Mouse (Mus musculus) G1E (cell line): ENCODE measurements at regions not wholly inside any gene's neighbourhood (a gene's known extent, or its start where the extent isn't known, plus 50 kb on each side); places are given as distances from the start of the nearest gene placed in this dataset.

Experiments
- ATAC-seq: 2 replicates; pipeline ENCODE4 v1.8.0; 2016; ENCODE audit warnings: mild to moderate bottlenecking; ENCODE audit not compliant: insufficient number of reproducible peaks, poor library complexity, low FRiP score, severe bottlenecking; ENCODE audit errors: extremely low read depth
- DNase-seq: peaks from one replicate; pipeline ENCODE4 v3.0.0; 2012; ENCODE audit warnings: low spot score
- H3K27me3 ChIP-seq: 2 replicates; pipeline ENCODE4 v1.6.1; 2012; ENCODE audit warnings: mild to moderate bottlenecking, low read length, inconsistent platforms; ENCODE audit not compliant: insufficient read depth
- H3K36me3 ChIP-seq: replicated peaks from 2 replicates; pipeline ENCODE3; 2012; ENCODE audit warnings: mild to moderate bottlenecking, inconsistent platforms
- H3K4me1 ChIP-seq: 2 replicates; pipeline ENCODE4 v1.6.1; 2012; ENCODE audit warnings: low read depth, low read length, inconsistent platforms, mixed read lengths; ENCODE audit not compliant: insufficient read depth
- H3K4me3 ChIP-seq: 2 replicates; pipeline ENCODE4 v1.5.1; 2012; ENCODE audit warnings: low read depth, mild to moderate bottlenecking, inconsistent platforms, low read length, moderate library complexity, mixed read lengths
- H3K9me3 ChIP-seq: replicated peaks from 2 replicates; pipeline ENCODE4 v1.6.1; 2012; ENCODE audit warnings: inconsistent platforms
- CTCF ChIP-seq: IDR thresholded peaks from 2 replicates; pipeline ENCODE4 v1.5.1; 2012; ENCODE audit warnings: low read depth, low read length, inconsistent platforms, mixed read lengths
- GATA1 ChIP-seq: IDR thresholded peaks from 2 replicates; pipeline ENCODE4 v1.6.1; 2012; ENCODE audit warnings: borderline replicate concordance, low read length, inconsistent platforms, mixed read lengths
- GATA2 ChIP-seq: IDR thresholded peaks from 2 replicates; pipeline ENCODE4 v1.6.1; 2012; ENCODE audit warnings: low read depth, low read length, inconsistent platforms, borderline replicate concordance
- POLR2AphosphoS5 ChIP-seq: IDR thresholded peaks from 2 replicates; pipeline ENCODE4 v1.6.1; 2012; ENCODE audit warnings: low read depth, low read length, inconsistent platforms; ENCODE audit not compliant: insufficient replicate concordance
- TAL1 ChIP-seq: conservative IDR thresholded peaks from 2 replicates; pipeline ENCODE4 v1.6.1; 2012; ENCODE audit warnings: low read depth, low read length, inconsistent platforms, mixed read lengths

DNA sequence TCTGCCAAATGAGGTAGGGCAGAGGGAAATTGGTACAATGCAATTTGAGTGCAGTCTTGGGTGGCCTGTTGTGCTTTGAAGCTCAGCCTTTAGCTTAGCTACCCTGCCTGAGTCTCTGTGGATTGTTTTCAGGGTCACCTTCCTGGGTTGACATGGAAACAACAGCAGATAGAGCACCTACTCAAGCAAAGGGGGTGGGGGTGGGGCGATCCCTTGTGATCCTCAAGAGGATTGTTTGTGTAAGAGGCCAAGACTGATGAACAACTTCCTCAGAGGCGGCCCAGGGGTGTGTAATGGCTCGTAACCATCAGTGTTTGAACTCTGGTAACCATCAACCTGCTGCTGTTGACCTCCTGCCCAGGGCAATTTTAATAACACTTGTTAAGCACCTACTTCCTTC lies 187.8 kb upstream of the Tle4 start:
- no peak overlapping the region for H3K4me3 ChIP-seq
- no peak for TF ChIP-seq GATA1
- TF ChIP-seq POLR2AphosphoS5, result no peak
- no peak for TF ChIP-seq TAL1
- no peak for TF ChIP-seq CTCF
- TF ChIP-seq GATA2, result no peak
- no peak for ATAC-seq
- no peaks in the 10 kb centered on the region for H3K36me3 ChIP-seq
- no peak for DNase-seq
- H3K27me3 ChIP-seq, result no peaks in the 10 kb centered on the region
- H3K4me1 ChIP-seq, result no peaks in the 10 kb centered on the region
- H3K9me3 ChIP-seq, result no peaks in the 10 kb centered on the region

DNA sequence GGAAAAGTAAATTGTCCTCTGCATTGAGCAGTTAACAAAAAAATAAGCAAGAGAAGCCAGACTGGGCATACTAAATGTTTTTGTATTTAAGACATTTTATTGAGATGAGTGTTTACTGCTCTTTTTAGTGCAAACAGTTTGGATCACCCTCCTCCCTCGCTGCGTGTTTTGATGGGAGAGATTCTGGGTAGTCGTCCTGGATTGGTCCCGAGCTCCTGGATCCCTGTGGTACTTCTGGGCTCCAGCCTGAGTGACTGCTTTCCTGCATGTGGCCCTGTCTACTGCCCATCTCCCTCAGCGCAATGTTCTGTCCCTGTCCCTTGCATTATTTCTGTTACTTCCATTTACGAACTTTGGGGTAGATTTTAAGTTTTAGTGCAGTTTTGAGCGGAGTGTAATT lies 179.9 kb upstream of the Tle4 start:
- H3K36me3 ChIP-seq, result no peaks in the 10 kb centered on the region
- no peaks in the 10 kb centered on the region for H3K27me3 ChIP-seq
- H3K9me3 ChIP-seq, result no peaks in the 10 kb centered on the region
- no peak overlapping the region for H3K4me3 ChIP-seq
- no peaks in the 10 kb centered on the region for H3K4me1 ChIP-seq
- TF ChIP-seq CTCF, result no peak
- no peak for TF ChIP-seq GATA1
- TF ChIP-seq POLR2AphosphoS5, result no peak
- no peak for TF ChIP-seq TAL1
- TF ChIP-seq GATA2, result no peak
- DNase-seq, result no peak
- ATAC-seq, result no peak

DNA sequence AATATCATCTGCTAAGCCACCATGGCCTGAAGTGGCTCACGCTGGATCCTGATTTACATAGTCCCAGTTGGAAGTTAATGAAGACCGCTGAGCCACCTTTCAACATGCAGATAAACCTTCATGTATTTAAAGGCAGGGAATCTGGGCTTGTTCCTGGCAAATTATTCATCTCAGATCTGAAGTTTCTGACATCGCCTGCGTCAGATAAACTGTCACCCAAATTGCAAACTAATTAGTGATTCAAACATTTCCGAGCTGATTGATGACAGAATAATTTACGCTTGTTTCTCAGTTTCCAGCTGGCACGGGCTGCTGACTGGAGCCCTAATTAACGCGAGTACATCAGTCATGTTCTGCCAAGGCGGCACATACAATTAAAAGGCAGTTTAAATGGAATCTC lies 179.3 kb upstream of the Tle4 start:
- no peaks in the 10 kb centered on the region for H3K27me3 ChIP-seq
- no peaks in the 10 kb centered on the region for H3K4me1 ChIP-seq
- no peaks in the 10 kb centered on the region for H3K9me3 ChIP-seq
- H3K36me3 ChIP-seq, result no peaks in the 10 kb centered on the region
- ATAC-seq (no peak), DNase-seq (no peak)
- TF ChIP-seq POLR2AphosphoS5, result no peak
- no peak for TF ChIP-seq TAL1
- no peak overlapping the region for H3K4me3 ChIP-seq

DNA sequence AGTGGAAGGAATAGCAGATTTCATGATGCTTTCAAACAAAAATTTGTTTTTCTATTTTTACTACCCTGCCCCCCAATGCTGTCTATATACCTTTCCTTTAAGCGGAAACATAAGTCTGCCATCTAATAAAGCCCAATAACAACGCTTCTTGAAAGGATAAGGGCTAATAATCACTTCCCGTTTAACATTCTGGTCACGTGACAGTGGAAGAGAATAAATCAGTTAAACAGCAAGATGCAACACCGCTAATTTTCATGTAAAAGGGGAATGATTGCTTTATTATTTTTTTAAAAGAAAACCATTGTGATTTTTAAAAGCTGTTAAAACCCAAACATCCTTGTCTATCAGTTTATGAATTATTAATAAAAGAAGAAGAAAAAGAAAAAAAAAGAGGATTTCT lies 178.9 kb upstream of the Tle4 start:
- no peaks in the 10 kb centered on the region for H3K9me3 ChIP-seq
- DNase-seq (no peak), ATAC-seq (no peak)
- no peaks in the 10 kb centered on the region for H3K4me1 ChIP-seq
- no peak overlapping the region for H3K4me3 ChIP-seq
- TF ChIP-seq POLR2AphosphoS5 (no peak), GATA1 (no peak), GATA2 (no peak), CTCF (no peak), TAL1 (no peak)
- no peaks in the 10 kb centered on the region for H3K27me3 ChIP-seq
- no peaks in the 10 kb centered on the region for H3K36me3 ChIP-seq

DNA sequence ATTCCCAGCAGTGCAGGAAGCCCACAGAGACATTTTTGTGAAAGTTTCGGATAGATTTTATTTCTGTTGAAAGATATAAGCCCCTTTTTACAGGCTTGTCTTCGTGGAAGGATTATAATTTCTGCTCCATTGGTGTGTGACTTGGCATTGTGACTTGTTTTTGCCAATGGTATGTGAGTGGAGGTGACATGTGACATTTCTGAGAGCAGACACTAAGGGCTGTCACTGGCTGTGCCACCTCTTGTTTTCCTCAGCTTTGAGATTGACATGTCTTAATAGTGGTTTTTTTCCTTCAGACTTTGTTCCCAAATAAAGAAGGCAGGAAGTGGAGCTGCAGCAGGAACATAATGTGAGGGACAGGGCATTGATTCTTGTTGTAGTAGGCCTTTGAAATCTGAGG lies 174.9 kb upstream of the Tle4 start:
- Histone ChIP-seq H3K36me3 (no peaks in the 10 kb centered on the region), H3K4me1 (no peaks in the 10 kb centered on the region), H3K4me3 (no peak overlapping the region), H3K9me3 (no peaks in the 10 kb centered on the region), H3K27me3 (no peaks in the 10 kb centered on the region)
- TF ChIP-seq CTCF, result no peak
- no peak for TF ChIP-seq GATA2
- no peak for TF ChIP-seq GATA1
- no peak for TF ChIP-seq TAL1
- no peak for TF ChIP-seq POLR2AphosphoS5
- no peak for DNase-seq
- ATAC-seq, result no peak

DNA sequence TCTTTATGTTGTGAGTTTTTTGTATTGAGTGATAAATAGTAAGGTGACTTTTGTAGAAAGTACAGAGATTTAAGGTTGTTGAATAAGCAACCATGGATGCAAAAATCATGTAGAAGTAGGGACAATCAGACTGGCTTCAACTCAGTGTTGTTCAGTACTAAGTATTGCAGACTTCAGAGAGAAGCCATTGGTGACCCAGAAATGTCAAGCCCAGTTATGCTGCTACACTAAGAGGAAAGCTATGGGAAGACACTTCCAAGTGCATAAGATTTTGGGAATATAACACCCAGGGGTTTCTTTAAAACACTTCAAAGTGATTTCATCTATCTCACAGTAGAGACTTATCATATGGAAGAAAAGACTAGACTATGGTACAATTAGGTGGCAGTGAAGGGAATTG lies 154.8 kb upstream of the Tle4 start:
- Histone ChIP-seq H3K4me1 (no peaks in the 10 kb centered on the region), H3K9me3 (no peaks in the 10 kb centered on the region), H3K27me3 (peaks cover 3% of the 10 kb centered on the region), H3K36me3 (no peaks in the 10 kb centered on the region), H3K4me3 (no peak overlapping the region)
- DNase-seq (no peak), ATAC-seq (no peak)
- TF ChIP-seq CTCF, result no peak
- TF ChIP-seq TAL1, result no peak
- no peak for TF ChIP-seq POLR2AphosphoS5

DNA sequence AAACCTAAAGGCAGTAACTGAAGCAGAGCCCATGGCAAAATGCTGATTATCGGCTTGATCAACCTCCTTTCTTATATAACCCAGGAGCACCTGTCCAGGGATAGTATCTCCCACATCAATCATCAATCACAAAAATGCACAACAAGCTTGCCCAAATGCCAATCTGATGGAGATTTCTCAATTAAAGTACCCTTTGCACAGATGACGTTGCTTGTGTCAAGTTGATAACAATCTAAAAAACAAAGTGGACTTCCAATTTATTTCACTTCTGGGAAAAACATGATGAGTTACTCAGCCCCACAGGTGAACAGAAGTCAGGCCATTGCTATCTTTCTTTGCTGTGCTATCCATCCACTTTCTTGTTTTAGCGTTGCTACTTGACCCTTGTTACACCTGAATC lies 144.5 kb upstream of the Tle4 start:
- Histone ChIP-seq H3K4me3 (no peak overlapping the region), H3K36me3 (no peaks in the 10 kb centered on the region), H3K4me1 (no peaks in the 10 kb centered on the region), H3K9me3 (no peaks in the 10 kb centered on the region), H3K27me3 (no peaks in the 10 kb centered on the region)
- no peak for TF ChIP-seq TAL1
- DNase-seq, result no peak
- no peak for ATAC-seq
